Mouse (Mus musculus): Measurements from ENCODE around the gene Sphkap. TPM values are rescaled to one million over a fixed set of nuclear protein-coding genes. Genes with fewer than 3 reads are reported as not detected.

Gene Sphkap
- 1.4 and 2.2 TPM in 2 replicates for polyA plus RNA-seq (2015; fragmentation: Nextera tagmentation; extraction: Ambion mirVana)

GRCm38 (mm10) chr1:83408021-83408464 lies at the start of gene Sphkap:
TSS of gene Sphkap (minus strand) at chr1:83408200.
- H3K4me2 ChIP-seq = peak within 1 kb of the TSS; percentile 62
- H3K4me1 ChIP-seq = peaks cover 11% of the 10 kb centered on the region
- 0% methylated on average over 16 of the region's 16 CpGs for WGBS

GRCm38 (mm10) chr1:83451291-83451690 lies 43.3 kb upstream of the Sphkap start:
- Histone ChIP-seq H3K27ac (no peak overlapping the region), H3K4me2 (no peak overlapping the region), H3K4me3 (no peak overlapping the region), H3K27me3 (no peaks in the 10 kb centered on the region), H3K9ac (no peak overlapping the region), H3K4me1 (no peaks in the 10 kb centered on the region), H3K36me3 (no peaks in the 10 kb centered on the region), H3K9me3 (no peaks in the 10 kb centered on the region)
- ATAC-seq (ENCODE audit: insufficient number of reproducible peaks, low FRiP score, low TSS enrichment, low read depth) = no peak
- 57% methylated on average over 5 of the region's 5 CpGs for WGBS

More at GRCm38 (mm10) chr1:83408021-83408464, at the start of gene Sphkap:
- Histone ChIP-seq H3K9ac (peak within 1 kb of the TSS; percentile 37; the same call in 1 of the 2 replicates), H3K36me3 (no peaks in the 10 kb centered on the region), H3K4me3 (peak within 1 kb of the TSS; percentile 40), H3K27ac (no peak within 1 kb of the TSS), H3K27me3 (peaks cover 13% of the 10 kb centered on the region; the same call in 1 of the 2 replicates), H3K9me3 (no peaks in the 10 kb centered on the region)
- ATAC-seq (ENCODE audit: insufficient number of reproducible peaks, low FRiP score, low TSS enrichment, low read depth) = 0 out of 2 replicates have a peak, but pooled peaks have one; percentile 40

DNA sequence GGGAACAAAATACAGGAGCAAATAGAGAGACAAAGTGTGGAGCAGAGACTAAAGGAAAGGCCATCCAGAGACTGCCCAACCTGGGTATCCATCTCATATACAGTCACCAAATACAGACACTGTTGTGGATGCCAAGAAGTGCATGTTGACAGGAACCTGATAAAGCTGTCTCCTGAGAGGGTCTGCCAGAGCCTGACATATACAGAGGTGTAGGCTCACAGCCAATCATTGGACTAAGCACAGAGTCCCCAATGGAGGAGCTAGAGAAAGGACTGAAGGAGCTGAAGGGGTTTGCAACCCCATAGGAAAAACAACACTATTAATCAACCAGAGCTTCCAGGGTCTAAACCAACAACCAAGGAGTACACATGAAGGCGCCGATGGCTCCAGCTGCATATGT lies 32.4 kb upstream of the Sphkap start:
- Histone ChIP-seq H3K36me3 (no peaks in the 10 kb centered on the region), H3K9ac (no peak overlapping the region), H3K4me3 (no peak overlapping the region), H3K4me2 (no peak overlapping the region), H3K27ac (no peak overlapping the region), H3K9me3 (no peaks in the 10 kb centered on the region), H3K4me1 (no peaks in the 10 kb centered on the region), H3K27me3 (no peaks in the 10 kb centered on the region)
- no peak for ATAC-seq (ENCODE audit: insufficient number of reproducible peaks, low FRiP score, low TSS enrichment, low read depth)
- 86% methylated on average over 2 of the region's 2 CpGs for WGBS

DNA sequence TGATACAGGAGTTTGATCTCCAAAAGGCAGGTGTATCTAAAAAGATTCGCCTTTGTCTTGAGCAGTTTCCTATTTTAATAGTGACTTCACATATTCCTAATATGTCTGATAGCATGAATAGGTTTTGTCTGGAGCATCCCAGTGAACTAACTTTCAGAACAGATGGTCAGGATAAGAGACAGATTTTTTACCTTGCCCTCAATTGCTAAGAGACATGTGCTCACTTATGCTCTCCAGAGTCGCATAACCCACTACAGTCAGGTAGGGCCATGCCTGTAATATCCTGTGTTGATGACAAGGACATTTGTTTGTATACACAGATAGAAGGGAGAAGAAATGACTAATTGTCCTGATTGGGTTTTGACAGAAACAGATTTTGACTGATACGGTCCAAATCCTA lies 25.9 kb upstream of the Sphkap start:
- Histone ChIP-seq H3K27me3 (no peaks in the 10 kb centered on the region), H3K4me3 (no peak overlapping the region), H3K9ac (no peak overlapping the region), H3K9me3 (no peaks in the 10 kb centered on the region), H3K27ac (no peak overlapping the region), H3K4me1 (no peaks in the 10 kb centered on the region), H3K4me2 (no peak overlapping the region), H3K36me3 (no peaks in the 10 kb centered on the region)
- ATAC-seq (ENCODE audit: insufficient number of reproducible peaks, low FRiP score, low TSS enrichment, low read depth) = no peak
- WGBS = 94% methylated on average over 3 of the region's 3 CpGs

DNA sequence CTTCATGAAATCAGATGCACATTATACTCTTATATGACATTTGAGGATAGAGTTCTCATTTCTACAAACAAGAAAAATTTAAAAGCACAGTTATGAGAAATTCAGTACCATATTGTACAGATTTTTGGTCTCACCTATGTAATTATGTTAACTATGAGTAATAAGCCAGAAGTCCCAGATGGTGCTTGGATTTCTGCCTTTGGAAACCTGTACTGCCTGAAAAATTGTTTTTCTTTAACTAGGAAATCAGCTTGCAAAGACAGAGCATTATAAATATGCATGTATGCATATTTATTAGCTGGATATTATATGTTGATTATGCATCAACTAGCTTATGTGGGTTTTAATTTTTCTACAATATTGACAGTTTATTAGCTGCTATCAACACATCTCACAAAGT lies 21.9 kb upstream of the Sphkap start:
- no peak for ATAC-seq (ENCODE audit: insufficient number of reproducible peaks, low FRiP score, low TSS enrichment, low read depth)
- H3K4me2 ChIP-seq = no peak overlapping the region
- H3K9me3 ChIP-seq = no peaks in the 10 kb centered on the region
- no peak overlapping the region for H3K27ac ChIP-seq
- no peak overlapping the region for H3K4me3 ChIP-seq
- H3K27me3 ChIP-seq = no peaks in the 10 kb centered on the region
- no peaks in the 10 kb centered on the region for H3K4me1 ChIP-seq
- no peaks in the 10 kb centered on the region for H3K36me3 ChIP-seq
- H3K9ac ChIP-seq = no peak overlapping the region

DNA sequence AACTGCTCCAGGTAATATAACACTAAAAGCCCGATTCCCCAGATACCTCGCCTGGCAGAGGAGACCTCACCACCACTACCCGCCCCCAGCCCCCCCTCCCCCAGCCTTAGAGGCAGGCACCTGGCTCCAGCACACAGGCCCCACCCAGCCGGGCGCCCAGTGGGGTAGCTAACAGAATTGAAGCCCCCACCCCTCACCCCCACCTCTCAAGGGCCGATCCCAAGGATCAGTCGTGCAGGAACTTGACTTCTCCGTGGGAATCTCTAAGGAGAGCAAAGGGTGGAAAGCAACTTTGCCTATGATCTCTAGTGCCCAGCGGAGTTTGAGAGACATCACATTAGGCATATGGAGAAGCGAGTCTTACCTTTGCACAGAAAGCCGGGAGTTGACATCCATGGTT lies 384 bp downstream of the Sphkap start:
- 0 out of 2 replicates have a peak, but pooled peaks have one; percentile 35 for ATAC-seq (ENCODE audit: insufficient number of reproducible peaks, low FRiP score, low TSS enrichment, low read depth)
- Histone ChIP-seq H3K27ac (no peak overlapping the region), H3K4me2 (peak overlapping the region; percentile 62), H3K36me3 (no peaks in the 10 kb centered on the region), H3K9ac (peak overlapping the region; percentile 37; the same call in 1 of the 2 replicates), H3K4me3 (peak overlapping the region; percentile 40), H3K9me3 (no peaks in the 10 kb centered on the region), H3K4me1 (peaks cover 11% of the 10 kb centered on the region), H3K27me3 (peaks cover 13% of the 10 kb centered on the region; the same call in 1 of the 2 replicates)
- 3% methylated on average over 11 of the region's 11 CpGs for WGBS

DNA sequence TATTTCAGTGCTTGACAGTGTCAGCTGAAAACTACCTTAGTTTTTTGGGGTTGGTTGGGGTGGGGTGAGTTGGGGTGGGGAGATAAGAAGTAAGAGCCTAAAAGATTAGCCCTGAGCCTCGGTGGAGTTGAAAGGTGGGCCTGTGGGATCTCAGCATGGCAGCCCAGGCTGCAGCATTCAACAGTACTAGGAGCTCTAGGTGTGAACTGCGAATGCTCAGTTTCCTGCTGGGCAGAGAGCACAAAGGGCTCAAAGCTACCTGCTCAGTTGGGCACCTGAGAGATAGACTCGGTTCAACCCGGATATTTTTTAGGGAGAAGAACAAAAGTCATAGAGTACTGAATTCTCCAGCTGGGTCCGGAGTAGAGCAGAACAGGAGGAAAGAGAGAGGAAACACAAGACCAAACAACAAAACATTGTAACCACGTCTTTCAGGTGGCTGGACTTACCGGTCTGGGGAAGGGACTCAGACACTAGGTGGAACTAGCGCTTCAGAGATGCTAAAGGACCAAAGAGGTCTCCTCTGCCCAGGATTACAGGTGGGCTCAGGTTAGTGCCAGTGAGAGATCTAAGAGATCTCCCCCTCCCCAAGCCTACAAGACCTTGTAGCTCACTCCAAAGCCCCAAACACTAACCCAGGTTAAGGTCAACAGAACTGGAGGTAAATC lies 984 bp downstream of the Sphkap start:
- Histone ChIP-seq H3K36me3 (no peaks in the 10 kb centered on the region), H3K9me3 (no peaks in the 10 kb centered on the region), H3K4me3 (peak overlapping the region; percentile 40), H3K4me1 (peaks cover 11% of the 10 kb centered on the region), H3K27ac (no peak overlapping the region), H3K4me2 (peak overlapping the region; percentile 62; the same call in 1 of the 2 replicates), H3K27me3 (peaks cover 13% of the 10 kb centered on the region; the same call in 1 of the 2 replicates), H3K9ac (no peak overlapping the region)
- no peak for ATAC-seq (ENCODE audit: insufficient number of reproducible peaks, low FRiP score, low TSS enrichment, low read depth)
- 11% methylated on average over 8 of the region's 8 CpGs for WGBS

DNA sequence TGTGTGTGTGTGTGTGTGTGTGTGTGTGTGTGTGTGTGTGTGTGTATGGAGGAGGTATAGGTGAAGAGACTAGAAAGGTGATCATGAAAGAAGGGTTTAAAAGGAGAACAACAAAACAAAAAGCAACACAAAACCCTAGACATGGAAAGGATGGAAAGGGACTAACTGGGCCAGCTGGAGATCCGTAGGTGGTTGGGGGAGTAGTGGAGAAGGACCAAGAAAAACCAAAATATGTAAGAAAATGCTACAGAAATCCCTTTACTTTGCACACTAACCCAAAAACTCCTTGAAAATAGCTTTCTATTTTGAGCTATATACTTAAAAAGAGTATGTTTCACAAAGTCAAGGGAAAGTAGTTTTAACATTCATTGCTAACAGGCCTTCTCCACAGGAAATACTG lies 6.9 kb downstream of the Sphkap start:
- Histone ChIP-seq H3K4me3 (no peak overlapping the region), H3K9ac (no peak overlapping the region), H3K27me3 (no peaks in the 10 kb centered on the region), H3K4me2 (no peak overlapping the region), H3K4me1 (no peaks in the 10 kb centered on the region), H3K9me3 (no peaks in the 10 kb centered on the region), H3K27ac (no peak overlapping the region), H3K36me3 (no peaks in the 10 kb centered on the region)
- WGBS = 70% methylated on average over 1 of the region's 1 CpGs
- ATAC-seq (ENCODE audit: insufficient number of reproducible peaks, low FRiP score, low TSS enrichment, low read depth) = no peak

DNA sequence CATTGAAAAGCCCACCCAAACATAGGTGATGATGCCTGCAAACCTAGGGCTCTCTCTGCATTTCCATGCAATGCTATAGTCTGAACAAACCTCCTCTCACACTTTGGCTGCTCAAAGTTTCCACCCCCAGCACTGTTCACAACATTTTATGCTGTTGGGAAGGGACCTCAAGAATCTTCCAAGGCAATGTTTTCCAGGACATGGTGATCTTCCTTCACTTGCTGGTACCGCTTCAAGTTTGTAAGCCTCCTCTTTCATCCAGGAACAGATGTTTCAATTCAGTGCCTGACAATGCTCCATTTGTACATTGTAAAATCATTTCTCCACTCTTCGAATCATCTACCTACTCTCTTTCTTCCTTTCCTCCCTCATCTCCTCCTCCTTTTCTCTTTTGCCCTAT lies 11.7 kb downstream of the Sphkap start:
- H3K4me3 ChIP-seq = no peak overlapping the region
- H3K36me3 ChIP-seq = no peaks in the 10 kb centered on the region
- no peak overlapping the region for H3K4me2 ChIP-seq
- H3K9me3 ChIP-seq = no peaks in the 10 kb centered on the region
- no peak overlapping the region for H3K27ac ChIP-seq
- ATAC-seq (ENCODE audit: insufficient number of reproducible peaks, low FRiP score, low TSS enrichment, low read depth) = no peak
- H3K9ac ChIP-seq = no peak overlapping the region
- no peaks in the 10 kb centered on the region for H3K4me1 ChIP-seq
- no peaks in the 10 kb centered on the region for H3K27me3 ChIP-seq
- 93% methylated on average over 2 of the region's 2 CpGs for WGBS

GRCm38 (mm10) chr1:83395559-83395958 lies 12.4 kb downstream of the Sphkap start:
- Histone ChIP-seq H3K36me3 (no peaks in the 10 kb centered on the region), H3K4me3 (no peak overlapping the region), H3K4me2 (no peak overlapping the region), H3K9ac (no peak overlapping the region), H3K9me3 (no peaks in the 10 kb centered on the region), H3K4me1 (no peaks in the 10 kb centered on the region), H3K27ac (no peak overlapping the region), H3K27me3 (no peaks in the 10 kb centered on the region)
- ATAC-seq (ENCODE audit: insufficient number of reproducible peaks, low FRiP score, low TSS enrichment, low read depth) = no peak
- WGBS = 63% methylated on average over 5 of the region's 5 CpGs

- H3K4me1 ChIP-seq = no peaks in the 10 kb centered on the region
- no peak overlapping the region for H3K27ac ChIP-seq
- H3K9me3 ChIP-seq = no peaks in the 10 kb centered on the region
- ATAC-seq (ENCODE audit: insufficient number of reproducible peaks, low FRiP score, low TSS enrichment, low read depth) = no peak
- no peak overlapping the region for H3K4me3 ChIP-seq
- H3K36me3 ChIP-seq = no peaks in the 10 kb centered on the region
- no peak overlapping the region for H3K4me2 ChIP-seq
- WGBS = 78% methylated on average over 4 of the region's 4 CpGs
- no peaks in the 10 kb centered on the region for H3K27me3 ChIP-seq
- H3K9ac ChIP-seq = no peak overlapping the region
Observed at GRCm38 (mm10) chr1:83389419-83389818, 18.6 kb downstream of the Sphkap start.

GRCm38 (mm10) chr1:83377404-83377803 lies 30.6 kb downstream of the Sphkap start:
- no peak overlapping the region for H3K27ac ChIP-seq
- H3K9ac ChIP-seq = no peak overlapping the region
- H3K4me3 ChIP-seq = no peak overlapping the region
- no peaks in the 10 kb centered on the region for H3K27me3 ChIP-seq
- H3K4me1 ChIP-seq = no peaks in the 10 kb centered on the region
- no peaks in the 10 kb centered on the region for H3K36me3 ChIP-seq
- WGBS = 70% methylated on average over 1 of the region's 1 CpGs
- H3K4me2 ChIP-seq = no peak overlapping the region
- no peak for ATAC-seq (ENCODE audit: insufficient number of reproducible peaks, low FRiP score, low TSS enrichment, low read depth)
- H3K9me3 ChIP-seq = no peaks in the 10 kb centered on the region

Data from limb, embryonic 15.5 days (tissue).